Mouse (Mus musculus): ENCODE measurements around the gene Wasf2.

DNA sequence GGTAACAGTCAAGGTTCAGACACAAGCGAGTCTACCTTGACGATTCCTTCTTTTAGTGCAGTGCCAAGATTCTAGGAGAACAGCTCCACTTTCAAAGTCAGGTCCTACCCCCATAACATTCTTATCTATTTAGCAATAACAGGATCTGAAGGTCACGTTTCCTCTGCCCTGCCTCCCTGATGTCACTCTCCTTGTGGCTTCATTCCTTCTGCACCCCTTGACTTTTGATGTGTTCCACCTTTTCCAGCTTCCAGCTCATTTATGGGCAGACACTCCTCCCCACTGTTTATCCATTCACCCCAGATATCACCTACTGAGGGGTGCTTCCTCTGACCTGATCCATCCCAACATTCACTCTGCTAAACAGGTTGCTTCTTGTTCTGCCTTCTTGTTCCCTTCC, 3.2 kb upstream of the Wasf2 start:
- TF ChIP-seq CTCF (conservative IDR thresholded peaks at IDR 0.05; ENCODE audit: low read length) (no peak), NANOG (IDR thresholded peaks at IDR 0.05; ENCODE audit: borderline replicate concordance, low read length) (no peak), POU5F1 (IDR thresholded peaks at IDR 0.05; ENCODE audit: borderline replicate concordance, low read length) (no peak)

Measured in E14TG2a.4 (cell line).